Mouse (Mus musculus) CD4-positive, CD25-positive, alpha-beta regulatory T cell, adult 2 months (primary cell): Measurements from ENCODE around the gene Pqlc2.

Experiments used
- DNase-seq: peaks from one replicate; pipeline ENCODE4 v3.0.0-alpha.2; 2012; ENCODE audit warnings: low read depth, low spot score

The Pqlc2 gene

DNA sequence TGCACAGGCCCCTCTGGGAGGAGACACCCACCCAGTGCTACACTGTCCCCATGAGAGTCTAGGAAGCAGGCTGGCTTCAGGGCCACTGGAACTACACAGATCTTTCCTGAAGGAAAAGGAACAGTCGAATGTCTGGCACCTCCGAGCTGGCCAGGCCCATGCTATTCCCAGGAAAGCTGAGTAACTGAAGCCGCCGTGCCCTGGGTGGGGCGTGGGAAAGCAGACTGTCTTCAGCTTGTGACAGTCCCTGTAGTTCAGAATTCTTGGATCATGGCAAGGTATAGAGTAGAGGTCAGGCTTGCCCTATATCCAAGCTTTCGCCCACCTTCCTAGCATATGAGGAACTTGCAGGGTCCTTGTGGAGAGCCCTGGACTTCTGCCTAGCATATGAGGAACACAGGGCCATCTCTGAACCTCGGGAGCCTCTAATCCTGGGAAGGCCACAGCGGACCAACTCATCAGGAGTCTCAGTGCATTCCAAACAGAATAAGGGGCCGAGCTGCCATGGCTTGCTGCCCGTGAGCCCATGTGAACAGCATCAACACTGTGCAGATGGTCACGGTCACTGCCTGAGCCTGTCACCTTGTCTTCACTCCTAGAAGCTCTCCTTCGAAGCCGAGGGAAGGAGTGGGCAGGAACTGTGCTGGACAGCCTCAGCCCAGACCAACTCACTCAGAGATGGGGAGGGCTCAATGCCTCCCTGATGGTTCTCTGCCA, 44.6 kb downstream of the Pqlc2 start:
- DNase-seq = no peak

DNA sequence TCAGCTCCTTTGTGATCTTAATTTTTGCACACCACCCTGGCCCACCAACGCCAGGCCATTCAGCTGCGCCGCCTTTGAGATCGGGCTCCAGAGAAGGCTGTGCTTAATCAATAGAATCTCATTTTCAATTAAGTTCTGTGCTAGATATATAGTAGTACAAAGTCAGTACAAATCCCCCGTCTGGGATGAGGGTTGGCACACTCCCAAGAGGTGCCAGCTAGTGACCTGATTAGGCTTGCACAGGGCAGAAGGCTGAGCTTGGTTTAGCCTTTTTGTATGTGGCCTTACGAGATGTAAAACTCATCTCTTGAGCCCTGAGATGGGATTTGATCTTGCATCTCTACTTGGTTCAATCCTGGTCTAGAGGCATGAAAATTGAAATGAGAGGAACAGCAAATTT, 47.5 kb downstream of the Pqlc2 start:
- no peak for DNase-seq

DNA sequence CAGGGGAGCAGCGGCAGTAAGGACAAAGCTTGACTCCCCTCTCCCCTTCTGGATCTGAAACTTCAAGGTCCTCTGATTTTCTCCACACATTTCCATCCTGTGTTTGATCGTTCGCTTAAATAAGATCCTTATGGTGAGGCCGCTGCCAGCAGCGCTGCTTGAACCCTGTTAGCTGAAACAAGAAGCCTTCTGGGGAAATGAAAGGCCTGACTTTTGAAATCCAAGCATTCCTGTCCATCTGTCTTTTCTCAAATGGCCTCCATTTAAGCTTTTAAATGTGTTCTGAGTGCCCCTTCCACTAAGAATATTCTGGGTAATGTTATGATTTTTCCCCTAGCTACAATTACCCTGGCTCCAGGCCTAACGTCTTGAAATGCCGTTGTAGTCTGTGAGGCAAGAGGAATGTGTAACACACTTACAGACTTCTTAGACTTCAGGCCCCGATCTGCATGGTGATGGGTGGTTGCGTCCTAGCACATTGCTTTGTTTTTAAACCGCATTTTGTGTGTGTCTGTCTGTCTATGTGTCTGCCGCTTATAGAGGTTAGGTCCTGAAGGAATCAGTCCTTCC, 51.1 kb downstream of the Pqlc2 start:
- DNase-seq = no peak

DNA sequence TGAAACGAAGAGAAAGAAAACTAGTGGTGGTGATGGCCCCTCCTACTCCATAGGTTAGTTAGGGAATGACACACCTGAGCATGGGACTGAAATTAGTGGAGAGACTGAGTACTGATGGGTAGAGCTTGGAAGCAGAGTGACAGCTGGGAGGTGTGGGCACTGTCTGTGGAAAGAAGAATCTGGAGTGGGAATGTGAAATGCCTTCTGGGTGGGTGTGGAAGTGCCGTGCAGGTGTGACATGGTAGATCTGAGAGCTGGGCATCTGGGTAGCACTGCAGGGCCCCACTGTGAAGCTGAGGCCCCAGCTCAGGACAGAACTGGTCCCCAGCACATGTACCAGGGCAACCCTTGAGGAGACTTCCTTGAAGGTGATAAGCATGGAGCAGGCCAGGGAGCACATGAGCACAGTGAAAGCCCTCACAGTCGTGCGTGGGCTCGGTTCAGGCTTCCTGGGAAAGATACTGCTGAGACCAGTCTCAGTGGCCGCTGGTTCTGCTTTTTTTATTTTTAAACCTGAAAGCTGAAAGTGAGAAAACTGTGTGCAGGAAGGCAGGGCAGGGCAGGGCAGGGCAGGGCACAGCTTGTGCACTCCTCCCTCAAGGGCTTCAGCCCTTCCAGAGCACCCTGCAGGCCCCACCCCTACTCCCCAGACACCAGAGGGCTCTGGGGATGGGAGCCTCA, 51.7 kb downstream of the Pqlc2 start:
- DNase-seq = no peak

DNA sequence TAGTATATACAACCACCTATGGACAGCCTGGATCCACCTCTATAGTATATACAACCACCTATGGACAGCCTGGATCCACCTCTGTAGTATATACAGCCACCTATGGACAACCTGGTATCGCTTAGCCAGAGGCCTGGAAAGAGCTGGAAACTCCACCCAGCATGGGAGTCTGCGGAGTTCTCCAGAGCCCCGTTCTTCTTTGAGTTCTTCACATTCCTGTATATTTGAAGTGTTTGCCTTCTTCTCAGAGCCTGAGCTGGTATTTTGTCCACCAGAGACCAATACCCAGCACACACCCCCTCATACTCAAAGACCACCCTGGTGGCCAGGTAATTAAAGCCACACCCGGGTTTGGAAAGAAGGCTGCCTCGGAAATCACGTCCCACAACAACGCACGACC, 53.8 kb downstream of the Pqlc2 start:
- no peak for DNase-seq

DNA sequence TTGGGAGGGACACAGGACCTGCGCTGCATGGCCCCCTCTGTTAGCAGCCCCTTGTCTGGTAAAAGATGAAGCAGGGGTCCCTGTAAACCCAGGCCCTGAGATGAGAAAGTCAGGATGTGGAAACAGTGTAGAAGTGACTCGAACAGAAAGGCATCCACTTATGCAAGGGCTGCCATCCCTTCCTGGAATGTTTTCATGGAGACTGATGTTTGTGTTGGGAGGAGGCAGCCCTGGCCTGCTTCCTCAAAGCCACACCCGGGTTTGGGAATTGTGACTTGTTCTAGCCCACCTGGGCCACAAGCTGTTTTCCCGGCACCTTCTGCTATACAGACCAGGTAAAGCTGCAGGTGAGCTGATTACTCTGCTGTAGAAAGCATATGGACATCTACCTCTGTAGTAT, 54.4 kb downstream of the Pqlc2 start:
- DNase-seq = no peak

DNA sequence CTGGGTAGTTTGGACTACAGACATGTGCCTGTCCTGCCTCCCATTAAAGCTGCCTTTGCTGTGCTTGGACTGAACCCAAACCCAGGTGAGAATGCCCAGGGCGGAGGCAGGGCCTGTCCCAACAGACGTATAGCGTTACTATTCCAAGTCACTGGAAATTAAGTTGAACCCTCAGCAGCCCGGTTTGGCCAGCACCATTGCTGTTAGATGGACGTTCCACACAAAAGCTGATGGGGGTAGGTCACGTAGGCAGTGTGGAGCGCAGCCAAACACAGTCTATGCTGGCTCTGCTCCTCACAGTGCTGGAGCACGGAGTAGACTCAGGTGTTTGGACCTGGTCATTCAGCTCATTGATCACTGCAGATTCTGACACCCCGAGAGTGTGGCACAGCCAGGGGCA, 57.3 kb downstream of the Pqlc2 start:
- DNase-seq = no peak

DNA sequence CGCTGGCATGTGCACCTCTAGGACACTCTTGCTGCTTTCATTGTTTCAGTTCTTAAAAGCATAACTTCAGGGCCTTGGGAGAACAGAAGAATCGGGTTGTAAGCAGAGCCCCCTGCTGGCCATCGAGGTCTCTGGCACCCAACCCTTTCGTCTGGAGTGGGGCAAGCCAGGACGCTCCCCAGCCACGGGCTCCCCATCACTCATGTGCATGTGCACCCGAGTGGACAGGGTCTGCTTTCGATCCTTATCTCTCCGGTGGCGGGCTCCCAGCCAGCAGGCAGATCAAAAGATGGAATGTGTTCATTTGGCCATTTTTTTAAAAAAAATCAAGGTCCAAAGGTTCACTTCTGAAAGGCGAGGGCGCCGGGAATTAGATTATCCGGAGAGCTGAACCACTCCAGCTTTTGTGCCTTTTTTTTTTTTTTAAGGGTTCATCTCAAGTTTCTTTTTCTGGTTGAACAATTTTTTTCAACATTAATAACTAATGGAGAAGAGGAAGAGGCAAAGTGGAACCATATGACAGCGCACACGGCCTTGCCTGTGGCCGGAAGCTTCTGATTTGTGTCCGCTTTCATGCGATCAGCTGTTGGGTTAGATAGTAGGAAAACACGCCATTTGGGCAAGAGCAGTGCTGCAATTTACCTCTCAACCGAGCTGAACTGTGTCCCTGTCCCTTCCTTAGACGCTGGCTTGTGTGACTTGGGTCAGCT, 58.3 kb downstream of the Pqlc2 start:
- peak; percentile 83 for DNase-seq

DNA sequence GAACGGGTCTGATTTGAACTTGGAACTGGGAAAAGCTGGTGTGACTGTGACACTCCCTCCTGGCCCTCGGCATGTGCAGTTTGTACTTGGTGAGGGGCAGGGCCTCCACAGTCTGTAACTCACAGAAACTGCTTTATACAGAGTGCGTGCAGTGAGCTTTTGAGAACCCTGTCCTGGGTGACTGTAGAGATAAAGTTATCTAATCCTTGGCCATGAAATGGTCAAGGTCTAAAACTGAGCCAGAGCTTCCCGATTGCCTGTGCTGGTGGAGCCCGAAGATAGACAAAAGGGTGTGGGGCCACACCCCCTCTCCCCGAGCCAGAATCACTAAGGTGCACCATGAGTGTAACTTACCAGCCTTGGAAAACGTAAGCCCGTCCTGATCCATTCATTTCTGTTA, 59.6 kb downstream of the Pqlc2 start:
- DNase-seq = no peak

DNA sequence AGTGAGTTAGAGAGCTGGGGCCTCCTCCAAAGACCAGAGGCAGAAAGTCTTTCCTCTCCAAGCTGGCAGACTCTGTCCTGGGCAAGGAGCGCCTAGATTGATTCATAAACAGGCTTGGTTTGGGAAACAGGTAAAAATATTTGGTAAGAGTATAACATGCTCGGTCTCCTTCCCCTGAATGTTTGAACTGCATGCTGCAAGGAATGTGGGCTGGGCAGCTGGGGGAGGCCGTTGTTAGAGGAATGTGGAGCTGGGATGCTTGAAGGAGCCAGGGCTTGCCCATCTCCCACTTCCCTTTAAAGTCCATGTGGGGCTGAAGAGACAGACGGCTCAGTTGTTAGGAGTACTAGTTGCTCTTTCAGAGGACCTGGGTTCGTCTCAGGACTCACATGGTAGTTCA, 60.5 kb downstream of the Pqlc2 start:
- DNase-seq = no peak

DNA sequence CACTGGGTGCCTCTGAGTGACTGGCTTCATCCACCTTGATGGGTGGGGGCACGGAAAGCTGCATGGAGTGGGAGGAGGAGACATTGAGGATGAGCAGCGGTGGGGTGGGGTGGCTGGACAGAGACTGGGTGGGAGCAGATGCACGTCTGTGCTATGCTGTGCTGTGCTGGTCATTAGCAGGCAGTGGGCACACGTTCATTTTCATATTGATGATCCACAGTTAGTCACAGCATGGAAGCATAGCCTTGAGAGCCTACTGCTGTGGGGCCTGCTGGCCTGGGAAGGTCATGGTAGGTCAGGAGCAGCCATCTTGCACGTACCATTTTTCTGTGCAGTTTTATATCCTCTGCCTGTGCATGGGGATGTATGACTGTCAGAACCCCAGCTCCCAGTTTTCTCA, 61.8 kb downstream of the Pqlc2 start:
- DNase-seq = no peak

DNA sequence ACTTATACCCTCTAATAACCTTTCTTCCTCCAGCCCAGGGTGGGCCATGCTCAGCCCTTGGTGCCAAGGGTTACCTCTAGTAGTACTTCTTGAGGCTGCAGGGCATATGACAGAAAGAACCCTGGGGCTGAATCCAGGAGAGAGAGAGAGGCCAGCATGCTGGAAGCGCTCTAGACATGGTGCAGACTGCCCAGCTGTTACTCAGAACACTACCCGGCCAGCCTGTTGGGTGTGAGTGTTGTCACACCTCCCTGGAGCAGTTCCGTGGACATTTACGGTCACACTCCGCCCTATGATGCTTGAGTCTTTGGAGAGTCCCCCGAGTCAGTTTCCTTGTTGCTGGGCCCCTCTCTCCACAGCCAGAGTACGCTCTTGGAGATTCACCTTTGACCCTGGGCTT, 62.5 kb downstream of the Pqlc2 start:
- DNase-seq = no peak

DNA sequence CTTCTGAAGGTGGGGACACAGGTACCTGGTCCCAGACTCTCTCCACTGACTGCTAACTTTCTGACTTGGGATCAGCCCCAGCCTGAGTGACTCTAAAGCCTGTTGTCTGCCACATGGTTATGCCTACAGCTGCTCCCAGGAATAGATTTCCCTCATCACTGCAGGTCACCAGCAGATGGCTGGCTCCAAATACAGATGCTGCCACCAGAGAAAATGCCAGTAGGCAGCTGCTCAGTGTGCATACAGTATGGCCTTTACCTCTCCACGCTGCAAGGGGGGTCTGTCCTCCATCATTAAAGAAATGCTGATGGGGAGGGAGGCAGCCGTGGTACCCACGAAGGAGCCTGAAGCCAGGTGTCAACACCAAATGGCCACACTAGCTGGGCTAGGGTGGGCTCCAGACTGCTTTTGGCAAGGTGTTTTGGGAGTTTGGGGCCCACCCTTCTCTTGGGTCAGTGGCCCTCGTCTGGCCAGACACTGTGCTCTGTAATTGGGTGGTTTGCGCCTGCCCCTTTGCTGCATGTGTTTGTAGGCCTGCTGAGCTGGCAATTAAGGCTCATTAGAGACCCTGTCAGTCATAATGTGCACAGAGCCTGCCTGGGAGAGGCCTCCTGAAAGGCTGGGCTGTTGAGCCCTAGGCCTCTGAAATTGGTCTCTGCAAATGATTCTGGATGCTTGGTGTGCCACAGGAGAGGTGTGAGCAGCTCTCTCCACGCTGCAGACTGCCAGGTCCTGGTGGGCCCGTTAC, 64.2 kb downstream of the Pqlc2 start:
- no peak for DNase-seq

DNA sequence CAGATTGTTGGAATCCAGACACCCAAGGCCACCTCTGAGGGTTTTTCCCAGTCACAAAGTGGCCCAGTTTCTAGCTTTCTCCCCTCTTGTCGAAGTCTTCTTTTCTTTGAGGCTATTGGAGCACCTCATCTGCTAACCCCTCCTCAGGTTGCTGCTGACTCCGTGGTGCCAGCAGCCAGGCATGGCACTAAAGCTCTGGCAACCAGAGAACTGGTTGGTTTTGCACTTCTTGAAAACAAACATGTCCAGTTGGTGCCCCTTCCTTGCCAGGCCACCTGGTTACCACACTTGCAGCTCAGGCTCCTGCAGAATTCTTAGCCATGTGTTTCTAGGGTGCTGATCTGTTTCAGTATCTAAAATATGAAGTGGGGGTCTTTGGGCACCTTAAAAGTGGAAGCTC, 65.0 kb downstream of the Pqlc2 start:
- DNase-seq = no peak

DNA sequence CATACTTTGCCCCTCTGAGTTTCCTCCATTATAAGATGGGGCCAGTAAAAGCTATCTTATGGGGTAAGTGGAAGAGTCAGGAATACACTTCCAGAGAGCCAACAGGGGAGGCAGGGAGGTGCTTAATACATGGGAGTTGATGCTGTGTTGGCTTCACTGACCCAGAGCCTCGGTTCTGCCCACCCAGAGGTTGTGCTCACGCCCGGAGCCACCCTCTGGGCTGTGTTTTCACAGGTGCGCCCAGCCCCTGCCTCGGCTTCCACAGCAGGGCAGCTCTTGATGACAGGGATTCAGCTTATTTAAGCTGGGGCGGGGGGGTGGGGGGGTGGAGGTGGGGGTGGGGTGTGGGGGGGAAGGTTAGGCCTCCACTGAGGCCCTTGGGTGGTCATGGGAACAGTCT, 65.7 kb downstream of the Pqlc2 start:
- DNase-seq = no peak

DNA sequence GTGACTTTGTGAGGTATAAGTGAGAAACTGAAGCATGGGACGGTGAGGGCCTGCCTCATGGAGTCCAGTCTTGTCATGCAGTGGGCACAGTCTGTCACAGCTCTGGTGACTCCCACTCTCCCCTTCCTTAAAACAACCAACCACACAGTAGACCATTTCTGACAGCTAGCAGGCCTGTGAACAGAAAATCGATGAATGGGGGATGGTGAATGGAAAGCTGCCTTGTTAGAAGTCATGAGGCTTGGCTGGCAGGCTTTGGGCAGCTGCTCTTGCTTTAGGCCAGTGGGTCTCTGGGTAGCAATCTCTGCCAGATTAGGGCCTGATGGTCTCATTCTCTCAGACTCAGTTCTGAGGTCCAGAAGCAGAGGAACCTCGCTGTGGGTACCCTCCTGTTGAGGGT, 66.3 kb downstream of the Pqlc2 start:
- DNase-seq = no peak
